Mouse (Mus musculus): Measurements from ENCODE around the gene Psmb4.
"Not testable (repeated sequence)": the region's sequence is repeated elsewhere in the genome, so short reads cannot be mapped to it uniquely, and the experiment has no call there.

DNA sequence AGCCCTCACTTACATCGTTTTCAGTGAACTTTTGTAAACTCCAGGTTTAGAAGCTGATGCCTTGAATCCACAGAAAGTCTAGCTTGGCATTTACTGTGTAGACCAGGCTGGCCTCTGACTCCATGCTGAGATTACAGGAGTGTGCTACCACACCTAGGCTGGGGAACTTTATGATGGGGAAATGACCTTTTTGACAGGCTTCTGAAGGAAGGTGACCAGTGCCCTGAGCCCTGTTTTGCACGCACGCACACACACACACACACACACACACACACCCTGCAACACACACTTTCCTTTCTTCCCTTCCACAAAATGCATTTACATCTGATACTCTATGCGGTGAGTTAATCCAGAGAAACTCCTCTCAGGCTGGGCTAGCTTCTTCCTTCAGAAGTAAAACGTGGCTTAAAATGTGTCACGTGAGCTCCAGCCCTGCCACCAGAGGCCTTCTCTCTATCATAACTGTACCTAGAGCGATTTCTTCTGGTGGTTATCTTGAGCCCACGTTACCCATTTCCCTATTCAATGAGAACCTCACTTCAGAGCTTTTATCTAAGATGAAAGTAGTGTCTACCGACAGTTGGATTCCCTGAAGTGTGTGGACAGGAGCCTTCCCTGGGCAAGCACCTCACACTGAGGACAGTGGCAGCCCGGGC lies 44.8 kb upstream of the Psmb4 start:
- TF ChIP-seq CTCF (IDR thresholded peaks at IDR 0.05); POLR2A (IDR thresholded peaks at IDR 0.05; ENCODE audit: insufficient read depth, low read depth, low read length): not testable (repeated sequence)
